Mouse (Mus musculus) thymus, postnatal 14 days (tissue): ENCODE data around the gene Olfr513.

Source experiments
- DNase-seq: peaks from one replicate; pipeline ENCODE4 v3.0.0; 2021

Olfr513 gene

DNA sequence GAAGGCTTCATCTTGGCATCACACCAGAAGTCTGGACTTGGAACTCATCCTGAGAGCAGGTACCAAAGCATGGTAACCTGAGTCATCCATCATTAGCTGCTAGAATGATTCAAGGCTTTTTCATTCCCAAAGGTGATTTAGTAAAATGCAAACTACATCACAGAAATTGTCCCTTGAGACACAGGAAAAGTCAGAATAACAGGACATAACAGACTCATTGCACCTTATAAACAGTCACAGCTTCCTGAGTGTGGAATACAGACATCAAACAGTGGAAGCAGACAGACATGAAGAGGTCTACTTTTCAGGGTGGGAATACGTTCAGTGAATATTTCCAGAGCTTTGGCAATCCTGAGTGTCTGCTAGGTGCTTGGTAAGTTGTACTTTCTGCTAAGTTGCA, at the start of gene Olfr513:
Olfr513 (plus strand) TSS at position 301 of the 400 bp plus-strand sequence.
- no peak for DNase-seq

- no peak for DNase-seq
Measured at GRCm38 (mm10) chr7:108713020-108713419, 37.8 kb upstream of the Olfr513 start, which contains the start of gene Olfr512. Gene Olfr512 (plus strand): TSS chr7:108713320.

- no peak for DNase-seq
Measured at GRCm38 (mm10) chr7:108760411-108760810, 9.6 kb downstream of the Olfr513 start.

GRCm38 (mm10) chr7:108797205-108797933, 46.6 kb downstream of the Olfr513 start:
- no peak for DNase-seq
